Mouse (Mus musculus) 416B (cell line): Measurements from ENCODE around the gene Gm49333.
"Not testable (repeated sequence)": the region's sequence is repeated elsewhere in the genome, so short reads cannot be mapped to it uniquely, and the experiment has no call there.

Experiments
- DNase-seq: peaks from one replicate; pipeline ENCODE4 v3.0.0; 2011; ENCODE audit warnings: low read depth

Gene Gm49333

DNA sequence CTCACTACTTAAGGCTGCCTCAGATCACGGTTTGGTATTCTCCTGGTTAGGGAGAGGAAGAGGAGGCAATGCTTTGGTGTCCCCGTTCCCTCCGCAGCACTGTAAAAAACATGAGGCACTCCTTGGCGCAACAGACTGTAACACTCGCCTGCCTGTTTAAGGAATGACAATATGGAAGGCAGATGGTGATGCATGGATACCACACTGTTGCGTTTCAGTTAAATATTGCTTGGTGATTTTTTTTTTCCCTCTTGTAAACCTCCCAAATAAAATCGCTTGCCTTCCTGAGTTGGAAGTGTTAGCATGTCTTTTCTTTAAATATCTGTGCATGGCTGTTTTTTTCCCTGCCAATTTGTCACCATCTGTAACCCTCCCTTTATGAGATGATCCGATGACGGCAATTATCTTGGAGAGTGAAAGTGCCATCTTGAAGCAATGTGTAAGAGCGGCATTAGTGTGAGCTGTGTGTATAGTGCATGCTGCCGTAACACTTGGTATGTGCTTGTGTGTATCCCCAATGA lies 17.5 kb downstream of the Gm49333 start:
- no peak for DNase-seq

DNA sequence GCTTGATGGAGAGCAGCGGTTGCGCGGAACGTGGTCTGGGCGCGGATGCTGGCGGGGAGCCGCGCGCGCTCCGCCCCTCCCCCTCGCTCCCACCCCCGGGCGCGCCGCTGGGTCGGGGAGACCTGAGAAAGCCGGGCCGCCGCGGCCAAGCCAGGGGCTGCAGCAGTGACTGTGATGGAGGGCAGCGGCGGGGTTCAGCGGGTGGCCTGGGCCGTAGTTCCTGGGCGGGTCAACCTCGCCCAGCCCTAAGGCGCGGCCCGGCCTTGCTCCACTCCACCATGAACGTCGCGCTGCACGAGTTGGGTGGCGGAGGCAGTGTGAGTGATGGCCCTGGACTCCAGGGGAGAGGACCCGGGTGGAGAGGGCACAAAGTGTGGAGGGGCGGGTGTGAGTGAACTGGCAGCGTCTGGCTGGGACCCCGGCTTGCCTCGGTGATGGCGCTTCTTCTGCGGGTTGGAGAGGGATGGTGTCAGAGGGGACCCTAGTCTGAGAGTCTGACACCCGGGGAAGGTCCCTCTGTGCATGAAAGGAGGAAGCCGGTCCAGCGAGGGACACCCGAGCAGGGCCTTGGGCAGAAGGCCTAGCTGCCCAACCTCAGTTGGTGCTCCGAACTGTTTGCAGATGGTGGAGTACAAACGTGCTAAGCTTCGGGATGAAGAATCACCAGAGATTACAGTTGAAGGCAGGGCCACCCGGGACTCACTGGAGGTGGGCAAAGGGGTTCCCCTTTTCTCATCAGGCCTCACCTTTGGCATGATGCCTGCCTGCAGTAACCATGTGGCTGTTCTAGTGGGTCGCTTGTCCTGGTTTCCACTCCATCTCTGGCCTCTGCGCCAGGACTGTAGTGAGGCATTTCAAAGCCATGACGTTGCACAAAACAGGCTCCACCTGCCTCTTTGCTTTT lies 18.6 kb downstream of the Gm49333 start, which contains the start of gene Ece2:
TSS of gene Ece2 (plus strand) at position 98 of the 904 bp plus-strand sequence.
- no peak for DNase-seq

GRCm38 (mm10) chr16:20637410-20637809 lies 26.0 kb downstream of the Gm49333 start:
- no peak for DNase-seq

DNA sequence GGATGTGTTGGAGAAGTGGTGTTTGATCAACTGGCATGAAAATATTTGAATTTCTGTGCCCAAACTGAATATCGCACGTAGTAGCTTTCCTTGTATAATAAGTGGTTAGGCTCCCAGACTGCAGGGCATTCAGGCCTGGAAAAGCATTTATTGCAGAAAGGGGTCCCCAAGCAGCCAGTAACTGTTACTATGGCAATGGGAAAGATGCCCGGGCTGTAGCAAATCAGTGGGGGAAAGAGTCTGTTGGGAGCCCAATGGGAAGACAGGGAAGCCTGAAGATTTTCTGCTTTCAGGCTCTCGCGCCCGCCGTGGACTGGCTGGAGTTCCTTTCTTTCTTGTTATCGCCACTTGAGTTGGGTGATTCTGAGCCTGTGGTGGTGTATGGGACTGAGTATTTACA lies 27.0 kb downstream of the Gm49333 start:
- DNase-seq: no peak

- peak; percentile 64 for DNase-seq
Measured at GRCm38 (mm10) chr16:20642161-20642560, 30.8 kb downstream of the Gm49333 start.

GRCm38 (mm10) chr16:20643911-20644310 lies 32.5 kb downstream of the Gm49333 start:
- DNase-seq: no peak

DNA sequence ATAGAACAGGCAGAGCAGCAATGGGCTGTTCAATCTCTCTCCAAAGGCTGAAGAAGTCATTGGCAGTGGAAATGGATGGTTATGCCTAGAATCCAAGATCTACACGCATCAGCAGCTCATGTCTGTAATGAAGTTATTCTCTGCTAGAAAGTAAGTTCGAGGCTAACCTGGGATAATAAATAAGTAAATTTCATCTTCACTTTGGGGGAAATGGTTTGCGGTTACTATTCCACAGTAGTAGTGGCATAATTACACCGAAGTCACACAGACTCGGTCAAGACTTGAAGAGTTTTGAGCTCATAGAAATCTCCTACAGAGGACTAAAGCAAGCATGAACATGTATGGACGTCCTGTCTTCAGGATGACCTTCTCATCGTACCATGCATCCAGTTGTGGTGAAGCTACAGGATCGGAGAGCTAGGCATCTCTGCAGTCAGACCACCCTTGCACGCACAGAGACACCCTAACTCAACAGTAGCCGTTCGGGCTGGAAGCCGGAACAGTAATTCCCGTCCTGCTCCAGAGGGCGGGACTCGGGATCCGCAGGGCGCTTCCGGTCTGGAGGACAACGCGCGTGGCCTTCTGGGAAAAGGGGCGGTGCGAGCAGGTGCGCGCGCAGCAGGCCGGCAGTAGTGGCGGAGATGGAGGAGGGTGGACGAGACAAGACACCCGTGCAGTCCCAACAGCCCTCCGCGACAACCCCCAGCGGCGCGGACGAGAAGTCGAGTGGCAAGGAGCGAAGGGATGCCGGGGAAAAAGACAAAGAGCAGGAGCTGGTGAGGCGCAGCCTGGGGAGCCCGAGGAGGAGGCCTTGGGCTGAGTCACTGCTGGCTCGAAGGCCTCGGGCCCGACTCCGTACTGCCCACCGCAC lies 39.9 kb downstream of the Gm49333 start, which contains the start of gene Psmd2:
TSS of gene Psmd2 (plus strand) at position 577 of the 871 bp plus-strand sequence.
- DNase-seq: peak; percentile 92

GRCm38 (mm10) chr16:20651947-20652310 lies 40.5 kb downstream of the Gm49333 start:
- no peak for DNase-seq

- peak; percentile 64 for DNase-seq
Measured at GRCm38 (mm10) chr16:20653315-20653714, 41.9 kb downstream of the Gm49333 start.

DNA sequence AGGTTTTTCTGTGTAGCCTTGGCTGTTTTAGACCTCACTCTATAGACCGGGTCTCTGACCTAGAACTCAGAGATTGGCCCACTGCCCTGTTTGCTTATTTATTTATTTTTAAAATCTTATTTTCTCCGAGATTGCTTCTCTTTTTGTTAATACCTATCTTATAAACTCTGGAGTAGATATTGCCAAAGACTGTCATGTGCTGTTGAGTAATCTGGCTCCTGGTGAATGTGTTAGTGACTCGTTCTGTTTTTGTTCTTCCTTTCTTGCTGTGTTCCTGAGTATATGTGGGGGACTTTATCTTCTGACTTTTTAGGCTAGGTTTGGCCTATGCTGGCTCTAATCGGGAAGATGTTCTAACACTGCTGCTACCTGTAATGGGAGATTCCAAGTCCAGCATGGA lies 46.3 kb downstream of the Gm49333 start:
- no peak for DNase-seq

DNA sequence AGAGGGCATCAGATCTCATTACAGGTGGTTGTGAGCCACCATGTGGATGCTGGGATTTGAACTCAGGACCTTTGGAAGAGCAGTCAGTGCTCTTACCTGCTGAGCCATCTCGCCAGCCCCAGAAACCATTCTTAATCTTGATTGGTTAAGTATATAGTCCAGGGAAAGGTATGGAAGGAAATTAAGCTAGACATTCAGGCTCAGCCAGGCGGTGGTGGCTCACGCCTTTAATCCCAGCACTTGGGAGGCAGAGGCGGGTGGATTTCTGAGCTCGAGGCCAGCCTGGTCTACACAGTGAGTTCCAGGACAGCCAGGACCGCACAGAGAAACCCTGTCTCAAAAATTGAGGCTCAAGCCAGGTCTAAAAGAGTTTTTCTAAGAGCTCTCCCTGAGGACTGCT lies 56.6 kb downstream of the Gm49333 start, which contains the start of gene Eif4g1:
TSS of gene Eif4g1 (plus strand) at position 301 of the 400 bp plus-strand sequence.
- not testable (repeated sequence) for DNase-seq

DNA sequence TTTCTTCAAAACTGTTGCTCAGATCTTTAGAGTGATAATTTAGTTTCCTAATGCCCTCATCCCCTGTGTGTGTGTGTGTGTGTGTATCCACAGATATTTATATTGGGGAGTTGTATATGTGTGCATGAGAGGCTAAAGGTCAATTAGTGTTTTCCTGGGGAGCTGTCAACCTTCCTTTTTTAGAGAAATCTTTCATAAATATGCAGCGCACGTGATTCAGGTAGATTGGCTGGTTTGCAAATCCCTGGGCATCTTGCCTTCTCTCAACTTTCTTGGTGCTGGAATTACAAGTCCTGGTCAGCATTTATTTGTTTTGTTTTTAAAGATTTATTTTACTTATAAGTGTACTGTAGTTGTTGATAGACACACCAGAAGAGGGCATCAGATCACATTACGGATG lies 58.9 kb downstream of the Gm49333 start:
- no peak for DNase-seq

DNA sequence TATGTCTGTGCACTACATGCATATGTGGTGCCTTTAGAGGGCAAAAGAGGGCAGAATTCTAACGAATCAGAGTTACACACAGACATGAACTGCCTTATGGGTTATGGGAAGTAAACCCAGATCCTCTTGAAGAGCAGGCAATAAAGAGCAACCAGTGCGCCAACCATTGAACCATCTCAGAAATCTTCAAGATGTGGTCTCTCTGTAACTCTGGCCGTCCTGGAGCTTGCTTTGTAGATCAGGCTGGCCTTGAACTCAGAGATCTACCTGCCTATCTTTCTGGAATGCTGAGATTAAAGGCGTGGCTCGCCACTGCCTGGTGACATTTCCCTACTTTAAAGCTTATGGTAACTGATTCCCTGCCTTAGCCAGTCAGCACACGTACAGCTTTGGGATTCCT lies 60.5 kb downstream of the Gm49333 start:
- peak; percentile 84 for DNase-seq

DNA sequence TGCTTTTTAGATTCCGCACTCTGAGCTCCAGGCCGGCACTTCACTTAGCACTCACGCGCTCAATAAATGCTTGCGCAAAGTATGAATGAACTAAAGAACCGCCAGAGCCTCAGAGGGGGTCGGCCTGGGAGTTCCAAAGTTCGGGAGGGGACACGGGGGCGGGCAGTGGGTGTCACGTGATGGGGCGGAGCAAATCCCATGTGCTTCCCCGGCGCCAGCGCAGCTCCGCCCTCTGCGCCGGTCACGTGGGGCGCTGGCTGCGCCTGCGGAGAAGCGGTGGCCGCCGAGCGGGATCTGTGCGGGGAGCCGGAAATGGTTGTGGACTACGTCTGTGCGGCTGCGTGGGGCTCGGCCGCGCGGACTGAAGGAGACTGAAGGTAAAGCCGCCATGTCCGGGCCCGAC lies 61.1 kb downstream of the Gm49333 start:
- peak; percentile 95 for DNase-seq

DNA sequence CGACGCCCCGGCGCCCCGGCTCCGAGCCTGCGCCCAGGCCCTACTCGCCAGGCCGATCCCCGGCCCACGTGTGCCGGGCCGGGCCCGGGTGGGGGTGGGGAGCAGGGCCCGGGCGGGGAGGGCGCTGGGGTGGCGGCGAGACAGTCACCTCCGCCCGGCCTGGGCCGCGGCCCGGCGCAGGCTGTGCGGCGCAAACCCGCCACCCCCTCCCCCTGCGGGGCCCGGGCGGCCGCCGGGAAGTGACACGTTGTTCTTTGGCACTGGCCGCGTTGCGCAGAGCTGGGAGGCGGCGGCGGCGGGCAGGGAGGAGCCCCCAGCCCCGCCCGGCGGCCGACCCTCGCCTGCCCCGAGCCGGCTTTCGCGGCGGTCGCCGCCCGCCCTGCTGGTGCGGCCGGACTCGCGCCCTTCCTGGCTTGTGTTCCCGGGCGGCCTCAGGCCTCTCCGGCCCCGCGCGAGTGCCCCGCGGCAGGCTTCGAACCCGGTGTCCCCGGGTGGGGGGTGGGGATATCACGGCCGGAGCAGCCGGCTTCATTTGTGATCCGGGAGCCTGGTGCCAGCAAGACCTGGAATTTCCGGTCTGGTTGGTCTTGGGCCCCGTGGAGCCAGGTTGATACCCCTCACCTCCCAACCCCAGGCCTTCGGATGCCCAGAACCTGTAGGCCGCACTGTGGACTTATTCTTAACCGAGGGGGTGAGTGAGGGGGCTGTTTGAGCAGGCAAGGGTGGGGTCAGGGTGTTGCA lies 61.7 kb downstream of the Gm49333 start:
- no peak for DNase-seq

GRCm38 (mm10) chr16:20673706-20674303 lies 62.4 kb downstream of the Gm49333 start:
- peak; percentile 61 for DNase-seq

GRCm38 (mm10) chr16:20675213-20675612 lies 63.8 kb downstream of the Gm49333 start:
- no peak for DNase-seq

DNA sequence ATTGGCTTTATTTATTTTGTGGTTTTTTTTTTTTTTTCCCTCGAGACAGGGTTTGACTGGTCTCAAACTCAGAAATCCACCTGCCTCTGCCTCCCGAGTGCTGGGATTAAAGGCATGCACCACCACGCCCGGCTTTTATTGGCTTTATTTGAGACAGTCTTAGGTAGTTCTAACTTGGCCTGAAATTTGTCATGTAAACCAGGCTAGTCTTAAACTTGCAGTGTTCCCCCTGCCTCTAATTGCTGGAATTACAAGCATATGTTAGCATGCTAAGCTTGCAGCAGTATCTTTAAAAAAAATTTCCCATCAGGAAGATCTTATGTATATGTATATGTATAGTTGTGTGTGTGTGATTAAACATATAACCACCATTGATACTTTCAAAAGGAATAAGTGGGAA lies 65.3 kb downstream of the Gm49333 start:
- peak; percentile 48 for DNase-seq

DNA sequence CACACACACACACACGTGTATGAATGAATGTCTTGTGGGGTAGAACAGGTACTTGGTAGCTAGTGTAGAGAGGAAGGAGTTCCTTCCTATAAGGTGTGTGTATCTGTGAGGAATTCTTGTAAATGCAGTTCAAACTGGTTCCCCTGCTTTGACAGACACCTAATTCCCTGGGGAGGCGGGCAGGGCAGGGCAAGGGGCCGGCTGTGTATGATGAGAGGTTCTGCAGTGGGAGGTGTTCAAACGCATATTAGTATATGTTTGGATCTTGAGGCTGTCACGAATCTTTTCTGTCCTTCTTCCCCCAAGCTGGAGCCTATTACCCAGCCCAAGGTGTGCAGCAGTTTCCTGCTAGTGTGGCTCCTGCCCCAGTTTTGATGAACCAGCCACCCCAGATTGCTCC lies 66.0 kb downstream of the Gm49333 start:
- no peak for DNase-seq

- DNase-seq: peak; percentile 90
Measured at GRCm38 (mm10) chr16:20677974-20678675, 66.7 kb downstream of the Gm49333 start.

DNA sequence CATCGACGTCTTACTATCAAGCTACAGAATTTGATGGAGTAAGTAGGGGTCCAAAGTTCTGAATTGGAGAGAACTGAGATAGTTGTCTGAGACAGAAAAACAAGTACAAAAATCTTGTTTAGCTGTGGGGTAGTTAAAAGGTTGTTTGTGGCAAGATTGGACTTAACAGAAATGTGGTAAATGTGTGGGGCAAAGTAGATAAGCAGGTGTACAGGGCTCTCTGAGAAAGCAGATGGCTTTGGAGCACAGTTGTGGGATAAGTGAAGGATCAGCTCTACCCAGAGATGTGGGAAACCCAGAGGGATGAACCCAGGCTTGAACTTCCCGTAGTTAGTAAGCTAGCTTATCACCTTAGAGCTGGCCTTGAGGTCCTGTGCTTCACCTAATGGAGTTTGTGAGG lies 79.4 kb downstream of the Gm49333 start:
- DNase-seq: no peak
